Mouse (Mus musculus) left cerebral cortex, adult 9 months (tissue): ENCODE measurements around the gene Icam4.
"Not testable (repeated sequence)": the region's sequence is repeated elsewhere in the genome, so short reads cannot be mapped to it uniquely, and the experiment has no call there.

Experiments used
- DNase-seq, 2 experiments: peaks; one replicate each; pipeline ENCODE4 v3.0.0; 2022; ENCODE audit warnings: low spot score in 2 of 2

The Icam4 gene

DNA sequence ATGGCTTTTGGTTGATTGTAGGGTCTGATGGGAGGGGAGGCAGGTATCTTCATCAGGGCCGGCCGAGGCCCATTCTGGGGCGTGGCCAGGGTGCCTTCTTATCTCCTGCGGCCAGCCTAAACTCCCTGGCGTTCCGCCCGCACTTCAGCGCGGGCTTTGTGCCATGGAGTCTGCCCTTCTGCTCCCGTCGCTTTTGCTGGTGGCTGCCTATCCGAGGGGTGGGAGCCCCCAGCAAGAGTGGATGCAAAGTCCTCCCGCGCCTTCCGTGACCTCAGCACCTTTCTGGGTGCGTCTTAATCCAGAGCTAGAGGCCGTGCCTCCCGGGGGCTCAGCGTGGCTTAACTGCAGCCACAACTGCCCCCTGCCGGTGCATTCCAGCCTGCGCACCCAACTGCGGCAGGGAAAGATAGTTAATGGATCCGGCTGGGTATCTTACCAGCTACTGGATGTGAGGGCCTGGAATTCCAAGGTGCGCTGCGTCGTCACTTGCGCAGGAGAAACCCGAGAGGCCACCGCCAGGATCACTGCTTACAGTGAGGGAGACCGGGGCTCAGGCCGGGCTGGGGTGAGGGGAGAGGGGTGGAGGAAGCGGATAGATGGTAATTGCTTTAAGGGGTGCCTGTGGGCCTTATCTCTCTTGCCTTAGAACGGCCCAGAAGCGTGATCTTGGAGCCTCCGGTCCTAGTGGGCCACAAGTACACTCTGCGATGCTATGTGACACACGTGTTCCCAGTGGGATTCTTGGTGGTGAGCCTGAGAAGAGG is at the start of gene Icam4:
Icam4 (plus strand) TSS at position 83 of the 764 bp plus-strand sequence.
- DNase-seq: peak in 1 of 2 experiments; percentile 80

DNA sequence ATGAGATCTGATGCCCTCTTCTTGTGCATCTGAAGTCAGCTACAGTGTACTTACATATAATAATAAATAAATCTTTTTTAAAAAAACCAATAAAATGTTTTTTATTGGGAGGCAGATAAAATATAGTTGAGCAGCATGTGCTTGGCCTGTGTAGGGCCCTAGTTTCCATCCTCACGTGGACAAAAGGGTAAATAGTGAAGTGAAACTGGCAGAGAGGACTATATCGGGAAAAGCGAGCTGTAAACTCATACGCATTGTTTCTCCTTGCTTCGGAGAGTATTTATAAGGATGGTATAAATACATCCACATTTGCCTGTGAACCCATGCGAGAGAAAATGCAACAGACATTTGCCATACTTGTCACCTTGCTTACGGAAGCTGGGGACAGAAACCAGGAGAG is 49.4 kb upstream of the Icam4 start:
- DNase-seq: no peak

DNA sequence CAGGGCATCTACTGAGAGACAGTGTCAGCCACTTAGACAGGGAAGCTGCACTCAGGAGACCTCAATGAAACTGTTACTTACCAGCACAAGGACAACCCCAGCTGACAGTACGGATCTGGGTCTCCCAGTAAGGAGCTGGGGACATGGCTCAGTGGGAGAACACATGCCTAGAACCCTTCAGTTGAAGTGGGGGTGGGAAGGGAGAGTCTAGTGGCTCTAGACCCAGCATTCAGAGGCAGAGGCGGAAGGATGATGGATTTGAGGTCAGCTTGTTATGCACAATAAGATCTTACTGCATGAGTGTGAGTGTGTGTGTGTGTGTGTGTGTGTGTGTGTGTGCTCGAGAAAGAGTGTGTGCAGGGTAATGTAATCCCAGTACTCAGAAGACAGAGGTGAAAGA is 47.0 kb upstream of the Icam4 start:
- DNase-seq: no peak

DNA sequence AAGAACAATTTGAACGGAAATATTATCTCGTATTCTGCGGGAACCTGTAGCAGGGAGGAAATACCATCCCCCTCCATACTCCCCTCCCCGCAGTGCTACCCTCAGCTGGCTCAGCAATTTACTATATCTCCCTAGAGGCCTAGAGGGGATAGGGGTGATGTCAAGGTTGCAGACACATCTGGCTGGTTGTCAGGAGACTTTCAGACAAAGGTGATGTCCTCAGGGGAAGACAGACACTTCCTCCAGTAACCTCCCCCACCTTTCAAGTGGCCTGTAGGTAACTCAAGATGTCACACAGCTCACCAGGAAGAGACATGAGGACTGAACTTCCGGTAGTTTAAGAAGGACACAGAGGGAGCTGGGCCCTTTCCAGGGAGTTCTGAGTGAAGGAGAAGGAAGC is 46.0 kb upstream of the Icam4 start:
- no peak for DNase-seq

DNA sequence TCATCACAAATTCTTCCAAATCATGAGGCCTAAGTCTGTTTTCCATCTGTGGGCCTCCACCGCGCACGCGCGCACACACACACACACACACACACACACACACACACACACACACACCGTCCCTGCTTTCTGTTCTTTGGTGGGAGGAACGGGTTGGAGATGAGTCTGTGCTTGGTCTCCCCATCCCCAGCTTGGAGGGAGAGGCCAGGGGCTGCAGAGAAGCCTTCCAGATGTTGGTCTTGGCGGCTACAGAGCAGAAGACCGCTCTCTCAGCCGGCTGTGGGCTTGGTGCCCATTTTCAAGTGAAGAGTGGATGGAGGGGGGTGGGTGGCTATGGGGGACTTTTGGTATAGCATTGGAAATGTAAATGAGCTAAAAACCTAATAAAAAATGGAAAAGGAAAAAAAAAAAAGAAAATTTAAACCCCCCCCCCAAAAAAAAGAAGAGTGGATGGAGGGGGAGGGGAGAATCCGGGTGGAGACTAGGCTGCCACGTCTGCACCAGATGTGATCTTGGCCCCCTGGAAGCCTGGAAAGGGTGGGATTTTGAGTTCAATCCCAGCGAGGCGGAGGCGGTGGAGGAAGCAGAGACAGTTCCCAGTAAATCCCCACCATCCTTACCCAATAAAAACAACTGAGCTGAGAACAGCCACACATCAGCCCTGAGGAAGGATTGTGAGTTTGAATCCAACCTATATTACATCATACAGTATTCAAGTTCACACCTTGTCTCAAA is 42.1 kb upstream of the Icam4 start:
- no peak for DNase-seq

DNA sequence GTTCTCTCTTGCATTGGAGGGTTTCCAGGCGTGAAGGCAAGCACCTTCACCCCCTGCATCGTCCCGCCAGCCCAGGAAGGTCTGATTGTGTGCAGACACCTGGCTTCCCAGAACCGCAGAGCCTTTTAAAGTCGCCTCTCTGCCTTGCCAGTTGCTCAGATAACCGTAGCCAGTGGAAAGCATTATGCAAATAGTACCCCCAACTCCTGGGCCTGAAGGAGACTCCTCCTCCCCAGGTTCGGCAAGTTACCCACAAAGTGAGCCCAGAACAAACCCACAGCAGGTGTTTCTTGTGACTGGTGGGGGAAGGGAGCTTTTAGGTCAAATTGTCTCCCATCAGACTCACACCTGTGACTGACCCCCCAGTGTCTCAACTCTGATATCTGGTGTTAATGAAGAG is 41.2 kb upstream of the Icam4 start:
- DNase-seq: no peak

DNA sequence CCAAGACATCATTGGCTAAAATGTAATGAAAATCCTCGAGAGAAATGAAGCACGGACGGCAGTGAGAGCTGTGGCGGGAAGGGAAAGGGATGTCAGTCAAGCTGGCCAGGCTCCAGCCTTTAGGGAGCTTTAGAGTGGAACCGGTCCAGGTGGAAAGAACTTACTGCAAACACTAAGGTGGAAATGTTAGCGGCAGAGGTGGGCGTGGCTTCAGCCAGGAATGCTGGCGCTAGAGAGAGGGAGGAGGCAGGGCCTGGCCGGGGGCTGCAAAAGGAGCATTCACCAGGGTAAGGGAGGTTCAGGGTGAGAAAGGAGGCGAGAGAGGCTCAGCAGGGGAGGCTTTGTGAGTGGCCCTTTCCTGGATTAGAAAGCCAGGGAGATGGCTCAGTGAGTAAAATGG is 38.3 kb upstream of the Icam4 start:
- DNase-seq: no peak

DNA sequence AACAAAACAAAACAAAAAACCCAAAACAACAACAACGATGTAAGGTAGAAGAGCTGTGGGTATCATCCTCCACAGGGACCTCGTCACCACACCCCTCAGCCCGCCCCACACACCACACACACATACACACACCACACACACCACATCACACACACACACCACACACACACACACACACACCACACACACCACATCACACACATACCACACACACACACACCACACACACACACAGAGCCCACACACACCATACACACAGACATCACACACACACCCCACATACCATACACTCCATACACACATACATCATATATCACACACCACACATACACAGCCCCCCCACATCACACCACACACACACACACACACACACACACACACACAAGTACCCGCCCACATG is 37.6 kb upstream of the Icam4 start:
- DNase-seq: no peak

DNA sequence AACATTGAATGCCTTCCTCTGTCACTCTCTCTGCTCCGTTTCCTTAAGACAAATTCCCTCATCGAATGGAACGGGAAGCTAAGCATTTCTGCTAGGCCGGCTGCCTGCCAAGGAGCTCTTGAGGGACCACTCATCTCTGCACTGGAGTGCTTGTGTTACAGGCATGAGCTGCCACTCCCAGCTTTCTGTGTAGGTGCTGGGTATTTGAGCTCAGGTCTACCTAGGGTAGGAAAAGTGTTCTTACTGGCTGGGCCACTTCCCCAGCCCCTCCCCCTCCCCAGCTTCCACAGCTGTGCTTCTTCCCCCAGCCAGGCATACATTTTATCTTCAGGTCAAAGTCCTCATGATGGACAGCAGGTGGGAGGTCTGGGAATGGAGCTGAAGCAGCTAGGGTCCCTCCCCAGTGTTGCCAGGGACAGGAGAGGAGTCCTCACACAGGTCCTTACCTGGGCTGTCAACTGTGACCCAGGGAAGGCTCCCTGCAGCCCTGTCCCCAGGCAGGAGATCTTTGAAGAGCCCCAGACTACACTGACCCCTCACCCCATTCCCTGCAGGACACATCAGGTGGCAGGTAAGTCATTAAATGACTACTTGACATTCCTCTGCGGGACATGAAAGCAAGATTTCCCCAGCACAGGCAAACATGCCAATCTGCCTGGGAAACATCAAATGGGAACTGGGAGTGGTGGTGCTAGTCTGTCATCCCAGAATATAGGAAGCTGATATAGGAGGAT is 35.8 kb upstream of the Icam4 start:
- DNase-seq: no peak

DNA sequence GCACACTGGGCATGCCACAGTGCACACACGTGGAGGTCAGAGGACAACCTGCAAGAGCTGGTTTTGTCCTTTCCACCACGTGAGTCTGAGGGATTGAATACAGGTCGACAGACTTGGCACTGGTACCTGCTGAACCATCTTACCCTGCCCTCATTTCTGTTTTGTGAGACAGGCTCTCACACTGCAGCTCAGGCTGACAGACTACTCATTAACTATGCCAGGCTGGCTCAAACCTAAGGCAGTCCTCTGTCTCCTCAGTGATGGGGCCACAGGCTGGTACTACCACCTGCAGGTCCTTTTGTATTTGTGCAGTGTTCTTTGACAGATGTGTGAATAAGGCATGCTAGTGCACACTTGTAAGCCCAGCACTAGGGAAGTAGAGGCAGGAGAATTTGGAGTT is 34.1 kb upstream of the Icam4 start:
- DNase-seq: no peak

DNA sequence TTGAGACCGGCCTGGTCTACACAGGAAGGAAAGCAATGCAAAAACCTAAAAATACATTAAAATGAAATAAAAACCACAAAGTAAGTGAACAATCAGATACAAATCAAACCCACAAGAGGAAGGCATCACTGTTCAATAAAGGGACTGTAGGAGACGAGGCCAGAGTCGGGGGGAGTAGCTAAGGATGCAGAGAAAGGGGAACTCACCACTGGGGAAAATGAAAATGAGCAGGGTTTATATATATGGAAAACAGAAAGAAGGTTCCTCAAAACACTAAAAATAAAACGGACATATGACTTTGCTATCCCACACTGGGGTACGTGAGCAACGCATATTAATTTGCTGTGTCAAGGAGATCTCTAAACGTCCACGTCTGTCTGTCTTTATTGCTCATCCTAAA is 32.1 kb upstream of the Icam4 start:
- no peak for DNase-seq

DNA sequence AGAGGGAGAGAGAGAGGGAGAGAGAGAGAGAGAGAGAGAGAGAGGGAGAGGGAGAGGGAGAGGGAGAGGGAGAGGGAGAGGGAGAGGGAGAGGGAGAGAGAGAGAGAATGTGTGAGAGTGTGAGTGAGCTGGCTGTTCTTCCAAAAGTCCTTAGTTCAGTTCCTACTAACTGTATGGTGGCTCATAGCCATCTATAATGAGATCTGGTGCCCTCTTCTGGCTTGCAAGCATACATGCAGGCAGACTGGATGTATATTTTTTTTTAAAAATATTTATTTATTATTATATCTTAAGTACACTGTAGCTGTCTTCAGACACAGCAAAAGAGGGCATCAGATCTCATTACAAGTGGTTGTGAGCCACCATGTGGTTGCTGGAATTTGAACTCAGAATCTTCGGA is 30.8 kb upstream of the Icam4 start:
- not testable (repeated sequence) for DNase-seq

DNA sequence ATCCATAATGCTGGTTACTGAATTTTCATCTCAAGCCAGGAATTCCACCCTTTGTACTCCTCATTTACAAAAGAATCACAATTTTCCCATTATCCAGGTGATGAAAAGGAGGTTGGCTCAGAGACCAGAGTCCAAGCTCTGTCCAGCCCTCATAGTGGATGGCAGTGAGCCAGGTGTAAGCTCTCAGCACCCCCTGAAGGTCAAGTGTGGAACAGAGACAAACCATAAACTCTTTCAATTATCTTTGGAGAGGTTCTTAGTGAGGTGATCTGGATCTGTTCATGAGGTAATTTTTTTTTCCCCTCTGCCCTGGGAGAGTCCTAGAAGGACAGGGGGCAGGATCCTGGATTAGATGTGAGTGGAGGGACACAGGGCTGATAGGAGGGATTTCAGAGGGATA is 28.4 kb upstream of the Icam4 start:
- no peak for DNase-seq

DNA sequence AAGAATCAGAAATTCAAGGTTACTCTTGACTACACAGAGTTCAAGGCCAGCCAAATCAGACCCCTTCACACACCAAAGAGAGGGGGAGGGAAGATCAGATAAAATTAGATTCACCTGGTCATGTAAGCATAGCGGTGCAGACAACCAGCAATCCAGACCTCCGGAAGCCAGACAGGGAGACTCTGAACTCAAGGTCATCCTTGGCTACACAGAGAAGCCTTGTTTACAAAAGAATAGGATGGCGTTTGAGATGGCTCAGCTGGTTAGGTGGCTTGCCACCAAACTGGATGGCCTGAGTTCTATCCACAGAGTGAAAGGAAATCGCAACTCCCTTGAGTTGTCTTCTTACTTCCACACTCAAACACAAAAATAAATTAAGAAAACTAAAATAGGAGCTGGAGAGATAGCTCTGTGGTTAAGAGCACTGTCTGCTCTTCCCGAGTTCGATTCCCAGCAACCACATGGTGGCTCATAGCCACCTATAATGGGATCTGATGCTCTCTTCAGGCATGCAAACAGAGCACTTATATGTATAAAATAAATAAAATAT is 27.4 kb upstream of the Icam4 start:
- DNase-seq: no peak

DNA sequence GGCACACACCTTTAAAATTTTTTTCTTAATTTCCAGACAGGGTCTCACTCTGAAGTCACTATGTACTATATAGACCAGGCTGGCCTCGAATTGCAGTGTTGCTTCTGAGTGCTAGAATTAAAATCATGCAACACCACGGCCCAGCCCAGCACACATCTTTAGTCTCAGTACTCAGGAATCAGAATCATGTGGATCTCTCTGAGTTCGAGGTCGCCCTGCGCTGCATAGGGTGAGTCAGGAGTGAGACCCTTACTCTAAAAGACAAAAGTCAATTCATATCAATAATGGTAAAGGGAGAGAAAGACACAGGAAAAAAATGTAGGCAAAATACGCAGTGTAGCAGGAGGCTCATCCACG is 26.9 kb upstream of the Icam4 start:
- DNase-seq: no peak

DNA sequence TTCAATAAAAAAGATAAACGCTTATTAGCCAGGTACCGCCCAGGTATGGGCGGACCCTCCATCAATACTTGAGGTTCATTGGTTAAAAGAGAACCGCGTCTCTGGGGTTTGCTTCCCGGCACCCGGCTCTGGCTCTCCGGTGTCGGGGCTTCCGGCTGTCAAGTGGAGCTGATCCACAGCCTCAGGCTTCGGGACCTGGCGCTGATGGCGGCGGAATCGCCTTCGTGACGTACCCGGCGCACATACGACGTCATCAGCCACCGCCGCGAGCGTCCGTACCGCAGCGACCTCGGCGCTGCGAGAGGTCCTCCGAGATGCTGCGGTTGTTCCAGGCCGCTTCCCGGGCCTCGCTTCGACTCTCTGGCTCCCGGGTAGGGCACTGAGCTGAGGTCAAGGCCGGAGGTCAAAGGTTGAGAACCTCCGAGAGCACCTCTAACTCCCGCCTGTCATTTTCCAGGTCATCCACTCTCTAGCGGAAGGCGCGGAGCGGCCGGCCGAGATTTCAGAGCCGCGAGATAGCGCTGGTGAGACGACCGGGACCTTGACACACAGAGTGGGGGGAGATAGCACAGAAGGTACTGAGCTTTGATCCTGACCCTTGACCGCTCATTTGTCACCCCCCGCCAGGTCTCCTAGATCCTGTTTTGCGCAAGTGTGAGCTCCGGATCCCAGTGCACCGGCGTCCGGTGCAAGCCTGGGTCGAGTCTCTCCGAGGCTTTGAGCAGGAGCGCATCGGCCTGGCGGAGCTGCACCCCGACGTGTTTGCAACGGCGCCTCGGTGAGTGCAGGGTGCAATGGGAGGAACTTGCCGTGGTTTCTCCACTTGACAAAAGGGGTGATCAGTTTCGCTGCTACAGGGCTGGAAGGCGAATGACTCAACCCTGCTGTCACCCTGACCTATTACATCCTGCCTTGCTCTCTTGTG is 26.3 kb upstream of the Icam4 start, which contains the start of gene Mrpl4:
Mrpl4 (plus strand) TSS at position 112 of the 925 bp plus-strand sequence.
- DNase-seq: peak; percentile 71 to 89

DNA sequence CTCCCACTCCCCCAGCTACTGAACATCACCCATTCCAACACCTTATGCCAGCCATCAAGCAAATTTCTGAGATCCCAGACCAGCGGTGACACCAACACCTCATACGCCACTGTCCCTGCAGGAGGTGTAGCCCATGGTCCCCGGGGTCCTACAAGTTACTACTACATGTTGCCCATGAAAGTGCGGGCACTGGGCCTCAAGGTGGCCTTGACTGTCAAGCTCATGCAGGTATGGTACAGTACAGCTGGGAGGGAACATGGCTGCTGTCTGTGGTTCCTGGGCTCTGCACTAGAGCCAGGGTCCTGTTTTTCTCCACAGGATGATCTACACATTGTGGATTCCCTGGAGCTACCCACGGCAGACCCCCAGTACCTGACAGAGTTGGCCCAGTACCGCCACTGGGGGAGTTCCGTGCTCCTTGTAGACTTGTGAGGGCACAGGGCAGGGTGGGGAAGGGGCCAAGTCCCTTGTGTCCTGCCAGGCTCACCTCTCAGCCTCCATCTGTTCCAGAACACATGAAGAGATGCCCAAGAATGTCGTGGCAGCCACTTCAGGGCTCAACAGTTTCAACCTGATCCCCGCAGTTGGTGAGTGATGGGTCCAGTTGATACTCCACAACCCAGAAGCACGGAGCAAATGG is 21.7 kb upstream of the Icam4 start:
- DNase-seq: no peak

DNA sequence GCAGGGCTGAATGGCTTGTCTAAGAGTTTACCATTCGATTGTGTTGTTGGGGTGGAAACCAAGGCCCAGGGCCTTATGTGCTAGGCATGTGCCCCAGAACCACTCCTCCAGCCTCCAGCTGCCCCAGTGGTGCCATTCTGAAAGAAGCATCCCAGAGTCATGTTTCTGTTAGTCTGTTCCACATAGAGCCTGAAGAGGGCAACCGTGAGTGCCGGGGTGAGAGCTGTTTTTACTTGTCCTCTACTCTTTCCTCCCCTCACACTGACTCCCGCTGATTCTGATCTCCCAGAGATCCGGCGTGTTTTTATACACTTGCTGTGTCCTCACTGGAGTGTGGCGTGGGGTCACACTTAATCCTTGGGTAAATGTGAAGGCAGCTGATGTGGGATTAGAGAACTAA is 21.2 kb upstream of the Icam4 start:
- no peak for DNase-seq

DNA sequence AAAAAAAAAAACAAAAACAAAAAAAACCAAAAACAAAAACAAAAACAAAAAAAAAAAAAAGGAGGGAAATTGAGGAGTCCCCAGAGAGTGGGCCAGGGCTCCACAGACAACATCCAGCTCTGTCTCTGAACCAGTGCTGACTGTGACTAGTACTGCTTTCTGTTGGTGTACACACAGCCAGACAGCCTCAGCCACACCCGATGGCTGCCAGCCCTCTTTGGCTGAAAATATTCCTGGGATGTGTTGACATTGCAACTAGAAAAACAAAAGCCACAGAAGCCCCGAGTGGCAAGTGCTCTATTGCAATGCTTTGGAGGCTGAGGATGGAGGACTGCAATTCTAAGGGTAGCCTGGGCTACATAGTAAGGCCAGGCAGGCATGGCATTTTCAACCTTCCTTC is 18.8 kb upstream of the Icam4 start:
- no peak for DNase-seq

DNA sequence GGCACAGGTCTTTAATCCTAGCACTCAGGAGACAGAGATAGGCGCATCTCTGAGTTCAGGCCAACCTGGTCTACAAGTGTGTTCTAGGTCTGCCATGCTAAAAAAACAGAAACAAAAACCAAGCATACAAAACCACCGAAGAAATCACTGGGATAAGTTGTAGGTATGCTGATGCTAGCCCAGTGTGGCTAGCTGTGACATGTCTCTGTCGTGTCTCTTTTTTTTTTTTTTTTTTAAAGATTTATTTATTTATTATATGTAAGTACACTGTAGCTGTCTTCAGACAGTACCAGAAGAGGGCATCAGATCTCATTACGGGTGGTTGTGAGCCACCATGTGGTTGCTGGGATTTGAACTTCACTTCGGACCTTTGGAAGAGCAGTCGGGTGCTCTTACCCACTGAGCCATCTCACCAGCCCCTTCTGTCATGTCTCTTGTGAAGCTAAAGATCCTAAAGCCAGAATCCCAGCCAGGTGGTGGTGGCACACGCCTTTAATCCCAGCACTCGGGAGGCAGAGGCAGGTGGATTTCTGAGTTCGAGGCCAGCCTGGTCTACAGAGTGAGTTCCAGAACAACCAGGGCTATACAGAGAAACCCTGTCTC is 18.1 kb upstream of the Icam4 start:
- DNase-seq: not testable (repeated sequence)
